Mouse (Mus musculus) midbrain, embryonic 12.5 days (tissue): ENCODE results near the gene Doxl2. TPM values are rescaled to one million over a fixed set of nuclear protein-coding genes. Genes with fewer than 3 reads are reported as not detected.

Source experiments
- ATAC-seq: fragments of 200-750 bp; cut with Nextera tagmentation; 2 replicates; pipeline ENCODE4 v1.8.0; 2017; ENCODE audit warnings: low read depth, moderate TSS enrichment, moderate library complexity; ENCODE audit not compliant: low FRiP score
- H3K27ac ChIP-seq: fragments of 300-500 bp; sonication (generic); replicated peaks from 2 replicates; pipeline ENCODE4 v1.5.1; 2016; ENCODE audit warnings: mild to moderate bottlenecking
- H3K27me3 ChIP-seq: fragments of 300-500 bp; sonication (generic); 2 replicates; pipeline ENCODE4 v1.6.1; 2016; ENCODE audit warnings: mild to moderate bottlenecking
- H3K36me3 ChIP-seq: fragments of 300-500 bp; sonication (generic); 2 replicates; pipeline ENCODE4 v1.6.1; 2016
- H3K4me1 ChIP-seq: fragments of 300-500 bp; sonication (generic); 2 replicates; pipeline ENCODE4 v1.6.1; 2016
- H3K4me2 ChIP-seq: fragments of 300-500 bp; sonication (generic); replicated peaks from 2 replicates; pipeline ENCODE4 v1.6.1; 2016; ENCODE audit warnings: mild to moderate bottlenecking, moderate library complexity
- H3K4me3 ChIP-seq: fragments of 300-500 bp; sonication (generic); 2 replicates; pipeline ENCODE4 v1.5.1; 2016; ENCODE audit warnings: mild to moderate bottlenecking
- H3K9ac ChIP-seq: fragments of 300-500 bp; sonication (generic); replicated peaks from 2 replicates; pipeline ENCODE4 v1.6.1; 2016; ENCODE audit warnings: mild to moderate bottlenecking, moderate library complexity
- H3K9me3 ChIP-seq: fragments of 300-500 bp; sonication (generic); 2 replicates; pipeline ENCODE4 v1.6.1; 2016; ENCODE audit warnings: mild to moderate bottlenecking
- WGBS: fragments of 180-500 bp; shearing (Covaris S2); methylation state at CpG from one replicate; pipeline ENCODE4 v1.1.7; 2016; 5-methylcytosine and 5-hydroxymethylcytosine counted together
- polyA plus RNA-seq: library from polyadenylated mRNA; unstranded; fragments of >200 nt; fragmentation: Nextera tagmentation; extraction: Ambion mirVana; gene quantifications from 2 replicates; pipeline ENCODE4 v1.2.1, GENCODE M21; 2016

The Doxl2 gene
- polyA plus RNA-seq, 1 experiment from 2014 or later: not detected

DNA sequence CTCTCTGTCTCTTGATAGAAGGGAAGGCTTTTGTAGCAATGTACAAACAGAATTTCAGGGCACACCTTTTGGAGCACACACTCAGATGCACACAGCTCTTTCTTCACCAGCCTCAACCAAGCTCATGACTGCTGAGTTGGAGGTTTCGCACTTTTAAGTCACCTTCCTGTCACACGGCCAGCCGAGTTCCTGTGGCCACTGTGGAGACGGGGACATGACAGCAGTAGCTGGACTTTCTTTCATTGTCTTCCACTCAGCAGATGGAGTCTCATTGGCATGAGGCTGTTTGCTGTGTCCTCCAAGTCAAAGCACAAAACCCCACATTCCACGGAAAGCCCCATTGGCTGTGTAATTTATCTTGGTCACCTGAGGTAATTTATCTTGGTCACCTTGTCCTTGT is 36.4 kb downstream of the Doxl2 start:
- Histone ChIP-seq H3K27me3 (no peaks in the 10 kb centered on the region), H3K36me3 (no peaks in the 10 kb centered on the region), H3K4me1 (peaks cover 12% of the 10 kb centered on the region), H3K27ac (no peak overlapping the region), H3K9me3 (no peaks in the 10 kb centered on the region), H3K4me3 (no peak overlapping the region), H3K4me2 (no peak overlapping the region), H3K9ac (no peak overlapping the region)
- ATAC-seq: no peak
- 86% methylated on average over 5 of the region's 5 CpGs for WGBS

- ATAC-seq: no peak
- Histone ChIP-seq H3K36me3 (no peaks in the 10 kb centered on the region), H3K9me3 (no peaks in the 10 kb centered on the region), H3K27me3 (no peaks in the 10 kb centered on the region), H3K4me1 (peaks cover 12% of the 10 kb centered on the region), H3K9ac (no peak overlapping the region), H3K4me2 (no peak overlapping the region), H3K27ac (no peak overlapping the region), H3K4me3 (no peak overlapping the region)
- WGBS: 83% methylated on average over 4 of the region's 4 CpGs
Observed at GRCm38 (mm10) chr6:49013023-49013422, 38.3 kb downstream of the Doxl2 start.

- WGBS: 83% methylated on average over 3 of the region's 3 CpGs
- Histone ChIP-seq H3K9ac (no peak overlapping the region), H3K9me3 (no peaks in the 10 kb centered on the region), H3K4me3 (no peak overlapping the region), H3K36me3 (no peaks in the 10 kb centered on the region), H3K27me3 (no peaks in the 10 kb centered on the region), H3K27ac (no peak overlapping the region), H3K4me2 (no peak overlapping the region), H3K4me1 (peaks cover 8% of the 10 kb centered on the region)
- no peak for ATAC-seq
Observed at GRCm38 (mm10) chr6:49013458-49013857, 38.7 kb downstream of the Doxl2 start.

DNA sequence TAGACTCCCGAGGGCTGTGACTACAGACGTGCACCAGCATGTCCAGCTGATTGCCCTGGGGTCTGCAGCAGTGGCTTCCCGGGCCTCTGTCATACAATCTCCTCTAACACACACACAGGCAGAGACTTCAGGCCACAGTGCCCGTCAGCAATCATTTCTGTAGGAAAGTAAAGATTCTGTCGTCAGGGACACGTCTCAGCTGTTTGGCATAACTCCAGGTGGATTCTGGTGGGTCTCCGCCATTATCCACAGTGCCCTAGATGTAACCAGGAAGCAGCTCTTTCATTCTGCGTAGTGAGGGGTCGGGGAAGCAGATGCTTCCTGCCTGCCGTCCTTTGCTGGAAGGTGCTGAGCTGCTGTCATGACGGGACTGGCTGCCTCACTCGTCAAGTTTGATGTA is 42.4 kb downstream of the Doxl2 start:
- Histone ChIP-seq H3K9me3 (no peaks in the 10 kb centered on the region), H3K9ac (no peak overlapping the region), H3K36me3 (no peaks in the 10 kb centered on the region), H3K4me1 (peaks cover 12% of the 10 kb centered on the region), H3K27me3 (no peaks in the 10 kb centered on the region), H3K4me3 (no peak overlapping the region), H3K27ac (no peak overlapping the region), H3K4me2 (no peak overlapping the region)
- ATAC-seq: no peak
- 83% methylated on average over 12 of the region's 12 CpGs for WGBS

GRCm38 (mm10) chr6:49019341-49019740 is 44.6 kb downstream of the Doxl2 start:
- 89% methylated on average over 1 of the region's 1 CpGs for WGBS
- ATAC-seq: no peak

GRCm38 (mm10) chr6:49021141-49022012 is 46.6 kb downstream of the Doxl2 start:
- no peak overlapping the region for H3K4me3 ChIP-seq
- peak; percentile 44; the same call in 1 of the 2 replicates for ATAC-seq
- no peaks in the 10 kb centered on the region for H3K9me3 ChIP-seq
- H3K36me3 ChIP-seq: no peaks in the 10 kb centered on the region
- no peak overlapping the region for H3K4me2 ChIP-seq
- H3K27me3 ChIP-seq: no peaks in the 10 kb centered on the region
- no peak overlapping the region for H3K9ac ChIP-seq
- H3K27ac ChIP-seq: no peak overlapping the region
- 64% methylated on average over 14 of the region's 14 CpGs for WGBS
- H3K4me1 ChIP-seq: peaks cover 13% of the 10 kb centered on the region

More at GRCm38 (mm10) chr6:49019341-49019740, 44.6 kb downstream of the Doxl2 start:
- peaks cover 13% of the 10 kb centered on the region for H3K4me1 ChIP-seq
- no peaks in the 10 kb centered on the region for H3K27me3 ChIP-seq
- no peak overlapping the region for H3K4me3 ChIP-seq
- H3K9ac ChIP-seq: no peak overlapping the region
- no peak overlapping the region for H3K27ac ChIP-seq
- H3K36me3 ChIP-seq: no peaks in the 10 kb centered on the region
- H3K9me3 ChIP-seq: no peaks in the 10 kb centered on the region
- H3K4me2 ChIP-seq: no peak overlapping the region

DNA sequence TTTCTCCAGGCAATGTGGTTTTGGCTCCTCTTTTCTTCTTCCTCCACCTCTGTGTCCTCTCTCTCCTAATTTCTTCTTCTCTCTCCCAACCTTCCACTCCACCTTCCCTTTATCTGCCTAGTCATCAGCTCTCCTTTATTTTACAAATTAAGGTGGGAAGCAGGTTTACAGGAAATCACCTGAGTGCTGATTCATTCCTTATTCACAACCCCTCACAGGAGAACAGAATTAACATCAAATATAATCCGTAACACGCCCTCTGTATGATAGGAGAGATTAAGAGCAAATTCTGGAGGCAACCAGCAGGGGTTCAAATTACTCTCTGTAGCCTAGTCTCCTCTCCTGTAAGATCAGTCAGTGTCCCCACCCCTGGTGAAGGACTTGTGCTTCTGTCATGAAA is 47.6 kb downstream of the Doxl2 start:
- H3K4me2 ChIP-seq: no peak overlapping the region
- H3K9me3 ChIP-seq: no peaks in the 10 kb centered on the region
- ATAC-seq: no peak
- peaks cover 13% of the 10 kb centered on the region for H3K4me1 ChIP-seq
- H3K27me3 ChIP-seq: no peaks in the 10 kb centered on the region
- 82% methylated on average over 2 of the region's 2 CpGs for WGBS
- H3K9ac ChIP-seq: no peak overlapping the region
- no peak overlapping the region for H3K27ac ChIP-seq
- H3K4me3 ChIP-seq: no peak overlapping the region
- H3K36me3 ChIP-seq: no peaks in the 10 kb centered on the region

DNA sequence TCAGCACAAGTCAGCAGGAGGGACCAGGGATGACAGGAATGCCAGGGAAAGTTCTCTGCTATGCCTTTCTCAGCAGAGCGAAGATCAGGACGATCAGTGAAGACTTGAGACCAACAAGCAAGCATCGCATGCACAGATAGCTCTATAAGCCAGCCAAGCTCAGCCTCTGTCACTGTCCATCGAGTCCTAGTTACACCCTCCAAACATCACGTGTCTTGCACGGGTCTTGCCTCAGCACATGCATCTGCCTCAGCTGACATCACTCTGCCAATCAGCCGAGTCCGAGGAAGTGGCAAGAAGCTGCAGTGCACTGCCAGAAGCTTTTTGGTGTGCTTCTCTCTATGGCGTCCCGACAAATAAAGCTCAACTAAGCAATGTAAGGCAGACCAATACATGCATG is 48.6 kb downstream of the Doxl2 start:
- no peak overlapping the region for H3K4me2 ChIP-seq
- 85% methylated on average over 10 of the region's 10 CpGs for WGBS
- peaks cover 13% of the 10 kb centered on the region for H3K4me1 ChIP-seq
- H3K9me3 ChIP-seq: no peaks in the 10 kb centered on the region
- H3K27me3 ChIP-seq: no peaks in the 10 kb centered on the region
- no peak overlapping the region for H3K27ac ChIP-seq
- no peak overlapping the region for H3K4me3 ChIP-seq
- H3K9ac ChIP-seq: no peak overlapping the region
- no peak for ATAC-seq
- H3K36me3 ChIP-seq: no peaks in the 10 kb centered on the region

DNA sequence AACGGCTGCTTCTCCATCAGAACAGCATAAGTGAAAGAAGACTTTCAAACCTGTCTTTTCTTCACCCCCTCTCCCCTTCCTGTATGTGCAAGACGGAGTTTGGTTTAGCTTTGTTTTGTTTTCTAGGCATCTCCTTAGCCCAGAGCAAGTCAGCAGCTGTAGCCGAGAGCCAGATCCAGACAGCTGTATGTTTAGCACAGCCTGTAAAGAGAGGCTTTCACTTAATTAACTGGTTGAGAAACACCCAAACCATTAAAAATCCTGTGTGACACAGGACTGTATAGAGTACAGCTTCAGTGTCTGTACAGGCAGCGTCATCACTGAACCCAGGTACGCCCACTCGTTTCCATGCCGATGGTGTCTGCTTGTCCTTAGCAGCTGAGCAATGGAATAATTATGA is 50.5 kb downstream of the Doxl2 start:
- H3K4me3 ChIP-seq: no peak overlapping the region
- H3K4me1 ChIP-seq: peaks cover 13% of the 10 kb centered on the region
- ATAC-seq: no peak
- H3K9me3 ChIP-seq: no peaks in the 10 kb centered on the region
- no peak overlapping the region for H3K27ac ChIP-seq
- H3K27me3 ChIP-seq: no peaks in the 10 kb centered on the region
- no peak overlapping the region for H3K4me2 ChIP-seq
- no peak overlapping the region for H3K9ac ChIP-seq
- 89% methylated on average over 7 of the region's 7 CpGs for WGBS
- no peaks in the 10 kb centered on the region for H3K36me3 ChIP-seq

- no peak overlapping the region for H3K4me2 ChIP-seq
- H3K36me3 ChIP-seq: no peaks in the 10 kb centered on the region
- H3K4me1 ChIP-seq: peaks cover 2% of the 10 kb centered on the region; the same call in 1 of the 2 replicates
- WGBS: 93% methylated on average over 5 of the region's 5 CpGs
- ATAC-seq: no peak
- H3K27me3 ChIP-seq: no peaks in the 10 kb centered on the region
- no peak overlapping the region for H3K9ac ChIP-seq
- no peak overlapping the region for H3K27ac ChIP-seq
- no peaks in the 10 kb centered on the region for H3K9me3 ChIP-seq
- no peak overlapping the region for H3K4me3 ChIP-seq
Observed at GRCm38 (mm10) chr6:49026496-49026895, 51.7 kb downstream of the Doxl2 start.

GRCm38 (mm10) chr6:49028019-49028418 is 53.3 kb downstream of the Doxl2 start:
- Histone ChIP-seq H3K27ac (no peak overlapping the region), H3K27me3 (no peaks in the 10 kb centered on the region), H3K4me2 (no peak overlapping the region), H3K4me1 (no peaks in the 10 kb centered on the region), H3K4me3 (no peak overlapping the region), H3K36me3 (no peaks in the 10 kb centered on the region), H3K9ac (no peak overlapping the region), H3K9me3 (no peaks in the 10 kb centered on the region)
- 89% methylated on average over 6 of the region's 6 CpGs for WGBS
- no peak for ATAC-seq
